Mouse (Mus musculus) ES-Bruce4 (cell line): ENCODE measurements around the gene 2310039H08Rik. TPM values are rescaled to one million over a fixed set of nuclear protein-coding genes. Genes with fewer than 3 reads are reported as not detected.

Source experiments
- H3K27ac ChIP-seq: 2 replicates; pipeline ENCODE4 v1.5.1; 2012; ENCODE audit warnings: low read length, inconsistent platforms; ENCODE audit not compliant: insufficient read depth
- H3K27me3 ChIP-seq: 2 replicates; pipeline ENCODE4 v1.6.1; 2012; ENCODE audit warnings: mild to moderate bottlenecking, low read length, inconsistent platforms; ENCODE audit not compliant: control insufficient read depth, poor library complexity, insufficient read depth, severe bottlenecking
- H3K36me3 ChIP-seq: 2 replicates; pipeline ENCODE4 v1.6.1; 2012; ENCODE audit warnings: inconsistent platforms, mild to moderate bottlenecking, low read length, moderate library complexity; ENCODE audit not compliant: control insufficient read depth, poor library complexity, insufficient read depth, severe bottlenecking
- H3K4me1 ChIP-seq: one replicate; pipeline ENCODE4 v1.8.1; 2011; ENCODE audit warnings: low read length; ENCODE audit not compliant: control insufficient read depth, insufficient read depth
- H3K4me3 ChIP-seq: 2 replicates; pipeline ENCODE4 v1.5.1; 2011; ENCODE audit warnings: low read depth, mild to moderate bottlenecking, low read length
- H3K9ac ChIP-seq: 2 replicates; pipeline ENCODE4 v1.6.1; 2012; ENCODE audit warnings: low read depth, mild to moderate bottlenecking, inconsistent platforms; ENCODE audit not compliant: poor library complexity, severe bottlenecking
- H3K9me3 ChIP-seq: replicated peaks from 2 replicates; pipeline ENCODE4 v1.6.1; 2012; ENCODE audit warnings: mild to moderate bottlenecking, low read length, inconsistent platforms; ENCODE audit not compliant: control insufficient read depth, poor library complexity, insufficient read depth, severe bottlenecking
- CTCF ChIP-seq: IDR thresholded peaks from one replicate; pipeline ENCODE4 v1.8.1; 2011; ENCODE audit warnings: low read depth, low read length
- EP300 ChIP-seq: IDR thresholded peaks from 2 replicates; pipeline ENCODE4 v1.6.1; 2011; ENCODE audit warnings: low read depth, low read length; ENCODE audit not compliant: insufficient read depth
- POLR2A ChIP-seq: IDR thresholded peaks from one replicate; pipeline ENCODE4 v1.8.1; 2011; ENCODE audit warnings: low read length; ENCODE audit not compliant: insufficient read depth
- polyA plus RNA-seq: library from polyadenylated mRNA; stranded (reverse); fragments of >200 nt; gene quantifications from 2 replicates; pipeline ENCODE4 v1.2.4, GENCODE M21; 2011; ENCODE audit warnings: low read depth; ENCODE audit not compliant: missing spikeins, insufficient read depth, insufficient read length

2310039H08Rik gene
- polyA plus RNA-seq, 1 experiment: 6.7 TPM

DNA sequence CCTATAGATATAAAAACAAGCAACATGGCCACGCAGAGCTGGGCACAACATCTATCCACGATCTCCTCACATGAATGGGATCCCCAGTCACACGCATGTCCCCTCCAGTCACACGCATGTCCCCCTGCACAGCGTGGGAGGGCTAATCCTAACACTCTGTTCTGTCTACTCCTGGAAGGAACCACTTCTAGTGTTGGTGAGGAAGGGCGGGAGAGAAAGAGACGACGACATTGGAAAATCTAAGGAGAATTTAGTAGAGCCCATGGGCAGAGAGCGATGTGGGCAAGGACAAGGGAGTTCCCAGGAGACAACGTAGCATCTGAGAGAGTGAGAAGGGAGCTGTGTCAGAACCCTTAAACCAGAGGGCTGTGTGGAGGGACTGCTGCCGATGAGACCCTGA lies 1.9 kb upstream of the 2310039H08Rik start:
- Histone ChIP-seq H3K4me1 (no peaks in the 10 kb centered on the region), H3K36me3 (peaks cover 8% of the 10 kb centered on the region), H3K9me3 (no peaks in the 10 kb centered on the region), H3K9ac (no peak overlapping the region), H3K27ac (no peak overlapping the region), H3K27me3 (no peaks in the 10 kb centered on the region), H3K4me3 (no peak overlapping the region)
- no peak for TF ChIP-seq EP300
- no peak for TF ChIP-seq CTCF
- no peak for TF ChIP-seq POLR2A

DNA sequence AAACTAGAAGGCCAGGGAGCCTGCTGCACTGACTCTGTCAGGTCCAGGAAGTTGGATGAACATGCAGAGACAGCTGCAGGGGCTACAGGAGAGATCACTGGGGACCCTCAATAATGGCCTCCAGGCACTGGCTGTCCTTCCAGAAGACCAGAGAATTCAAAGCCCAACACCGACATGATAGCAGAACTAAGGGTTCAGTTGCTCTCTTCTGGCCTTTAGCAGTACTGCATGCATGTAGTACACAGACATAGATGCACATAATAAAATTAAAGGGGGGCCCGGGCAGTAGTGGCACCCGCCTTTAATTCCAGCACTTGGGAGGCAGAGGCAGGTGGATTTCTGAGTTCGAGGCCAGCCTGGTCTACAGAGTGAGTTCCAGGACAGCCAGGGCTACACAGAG lies 1.4 kb upstream of the 2310039H08Rik start:
- no peak overlapping the region for H3K27ac ChIP-seq
- no peak for TF ChIP-seq POLR2A
- no peak for TF ChIP-seq EP300
- TF ChIP-seq CTCF: no peak
- H3K4me3 ChIP-seq: no peak overlapping the region
- H3K27me3 ChIP-seq: no peaks in the 10 kb centered on the region
- no peaks in the 10 kb centered on the region for H3K4me1 ChIP-seq
- H3K9ac ChIP-seq: no peak overlapping the region
- no peaks in the 10 kb centered on the region for H3K9me3 ChIP-seq
- peaks cover 13% of the 10 kb centered on the region for H3K36me3 ChIP-seq

DNA sequence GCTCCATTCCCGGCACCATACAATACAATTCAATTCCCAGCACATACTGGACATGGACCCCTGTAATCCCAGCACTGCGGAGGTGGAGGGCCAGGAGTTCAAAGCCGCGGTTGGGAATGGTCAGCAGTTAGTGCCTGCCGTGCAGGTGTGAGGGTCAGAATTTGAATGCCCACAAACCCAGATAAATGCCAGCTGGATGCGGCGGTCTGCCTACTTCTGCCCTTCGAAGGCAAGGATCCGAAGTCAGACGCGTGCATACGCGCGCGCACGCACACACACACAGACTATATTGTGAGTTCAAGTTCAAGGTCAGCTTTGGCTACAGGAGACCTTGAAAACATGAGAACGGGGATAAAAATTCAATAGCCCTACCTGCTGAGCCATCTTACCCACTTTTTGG lies 819 bp upstream of the 2310039H08Rik start:
- Histone ChIP-seq H3K9ac (peak overlapping the region; percentile 81), H3K27ac (0 out of 2 replicates have a peak overlapping the region, but pooled peaks have one; percentile 25), H3K4me3 (peak overlapping the region; percentile 36), H3K36me3 (peaks cover 19% of the 10 kb centered on the region), H3K9me3 (no peaks in the 10 kb centered on the region), H3K27me3 (no peaks in the 10 kb centered on the region), H3K4me1 (no peaks in the 10 kb centered on the region)
- TF ChIP-seq CTCF (no peak), EP300 (no peak), POLR2A (no peak)

DNA sequence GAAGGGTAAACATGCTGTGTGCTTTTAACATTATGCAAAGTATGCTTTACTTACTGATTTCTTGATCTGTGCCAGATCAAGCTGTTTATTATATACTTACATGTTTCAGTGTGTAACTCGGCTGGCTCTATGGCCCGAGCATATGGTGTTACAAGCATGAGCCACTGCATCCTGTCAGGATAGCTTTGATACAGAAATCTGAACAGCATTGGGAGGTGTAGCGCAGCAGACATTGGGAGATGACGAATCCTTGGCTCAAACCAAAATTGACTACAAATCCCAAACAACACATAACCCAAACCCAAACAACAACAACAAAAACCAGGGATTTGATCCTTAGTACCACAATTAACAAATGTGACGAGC lies 414 bp upstream of the 2310039H08Rik start:
- TF ChIP-seq EP300 (no peak), CTCF (no peak), POLR2A (no peak)

DNA sequence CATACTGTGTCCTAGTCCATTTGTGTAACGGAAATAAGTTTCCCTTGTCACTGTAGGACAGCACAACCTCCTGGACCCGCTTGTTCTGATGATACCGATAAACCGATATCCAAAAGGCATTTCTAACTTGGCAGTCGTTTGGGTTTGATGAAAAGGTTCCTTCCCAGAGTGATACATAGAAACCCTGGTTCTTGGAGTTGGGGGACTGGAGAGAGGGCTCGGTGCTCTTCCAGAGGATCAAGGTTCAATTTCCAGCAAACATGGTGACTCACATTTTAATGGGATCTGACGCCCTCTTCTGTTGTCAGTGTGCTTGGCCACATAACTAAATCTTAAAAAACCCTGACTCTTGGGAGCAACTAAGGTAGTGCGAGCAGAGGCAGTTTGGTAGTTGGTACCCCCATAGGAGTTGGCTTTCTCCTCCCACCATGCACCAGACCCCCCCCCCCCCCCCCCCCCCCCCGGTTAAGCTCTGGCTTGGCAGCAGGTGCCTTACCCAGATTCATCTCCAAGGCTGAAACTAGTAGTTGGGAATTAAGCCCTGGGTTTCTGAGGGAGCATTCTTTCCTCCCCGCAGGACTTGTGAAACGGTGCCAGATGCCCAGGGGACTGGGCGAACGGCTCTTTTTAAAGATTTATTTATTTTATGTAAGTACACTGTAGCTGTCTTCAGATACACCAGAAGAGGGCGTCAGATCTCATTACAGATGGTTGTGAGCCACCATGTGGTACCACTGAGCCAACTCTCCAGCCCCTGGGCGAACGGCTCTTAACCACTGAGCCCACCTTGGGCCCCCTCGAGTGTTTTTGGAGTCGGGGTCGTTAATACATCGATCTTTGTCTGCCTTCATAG lies 1.1 kb downstream of the 2310039H08Rik start:
- Histone ChIP-seq H3K9me3 (no peaks in the 10 kb centered on the region), H3K36me3 (peaks cover 36% of the 10 kb centered on the region), H3K4me3 (peak overlapping the region; percentile 89), H3K9ac (peak overlapping the region; percentile 81), H3K4me1 (no peaks in the 10 kb centered on the region), H3K27ac (peak overlapping the region; percentile 61), H3K27me3 (no peaks in the 10 kb centered on the region)
- TF ChIP-seq POLR2A: peak; percentile 26
- TF ChIP-seq CTCF: peak; percentile 17
- TF ChIP-seq EP300: no peak

More for the DNA sequence above, 414 bp upstream of the 2310039H08Rik start:
- H3K9ac ChIP-seq: peak overlapping the region; percentile 81
- H3K4me1 ChIP-seq: no peaks in the 10 kb centered on the region
- peak overlapping the region; percentile 89 for H3K4me3 ChIP-seq
- peaks cover 21% of the 10 kb centered on the region for H3K36me3 ChIP-seq
- no peaks in the 10 kb centered on the region for H3K27me3 ChIP-seq
- no peaks in the 10 kb centered on the region for H3K9me3 ChIP-seq
- 0 out of 2 replicates have a peak overlapping the region, but pooled peaks have one; percentile 25 for H3K27ac ChIP-seq

DNA sequence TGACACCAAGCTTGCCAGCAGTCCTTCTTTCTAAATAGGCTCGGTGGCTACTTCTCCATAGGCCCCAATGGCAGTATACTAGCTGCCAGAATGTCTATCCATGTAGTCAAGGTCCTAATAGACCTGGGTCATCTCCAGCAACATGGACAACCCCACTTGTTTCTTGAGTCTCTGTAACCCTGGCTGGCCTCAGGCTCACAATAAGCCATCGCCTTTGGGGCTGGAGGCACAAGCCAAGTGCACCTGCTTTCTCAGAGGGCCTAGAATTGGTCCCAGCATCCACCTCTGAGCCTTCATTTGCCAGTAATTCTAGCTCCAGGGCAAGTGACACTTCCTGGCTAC lies 1.7 kb downstream of the 2310039H08Rik start:
- TF ChIP-seq EP300: no peak
- no peak for TF ChIP-seq POLR2A
- TF ChIP-seq CTCF: no peak
- no peaks in the 10 kb centered on the region for H3K9me3 ChIP-seq
- no peaks in the 10 kb centered on the region for H3K4me1 ChIP-seq
- no peaks in the 10 kb centered on the region for H3K27me3 ChIP-seq
- H3K4me3 ChIP-seq: no peak overlapping the region
- peaks cover 42% of the 10 kb centered on the region for H3K36me3 ChIP-seq
- H3K27ac ChIP-seq: peak overlapping the region; percentile 61
- H3K9ac ChIP-seq: peak overlapping the region; percentile 81
